Mouse (Mus musculus): ENCODE measurements around the gene Epha10. TPM values are rescaled to one million over a fixed set of nuclear protein-coding genes. Genes with fewer than 3 reads are reported as not detected.
"Not testable (repeated sequence)": the region's sequence is repeated elsewhere in the genome, so short reads cannot be mapped to it uniquely, and the experiment has no call there.

Gene Epha10
- polyA plus RNA-seq, 2 experiments from 2014 or later, result 0.30 TPM; not detected in 1

- ATAC-seq, result no peak
Observed at GRCm38 (mm10) chr4:124894508-124895428, 14.1 kb downstream of the Epha10 start.

- no peak for ATAC-seq
Observed at GRCm38 (mm10) chr4:124898428-124898827, 17.7 kb downstream of the Epha10 start.

- ATAC-seq, result no peak
Observed at GRCm38 (mm10) chr4:124899906-124900305, 19.2 kb downstream of the Epha10 start.

- ATAC-seq, result no peak
Observed at GRCm38 (mm10) chr4:124905417-124905816, 24.7 kb downstream of the Epha10 start.

GRCm38 (mm10) chr4:124905971-124906822 is 25.5 kb downstream of the Epha10 start:
- no peak for ATAC-seq

- ATAC-seq, result peak; percentile 80
Observed at GRCm38 (mm10) chr4:124928102-124928501, 47.4 kb downstream of the Epha10 start.

- ATAC-seq, result peak; percentile 100
Observed at GRCm38 (mm10) chr4:124936613-124937471, 56.1 kb downstream of the Epha10 start, which contains the start of gene 9930104L06Rik. 9930104L06Rik (plus strand) TSS chr4:124937048.

GRCm38 (mm10) chr4:124939211-124939610 is 58.5 kb downstream of the Epha10 start, which contains the start of gene Cdca8:
Cdca8 (minus strand) TSS chr4:124939311.
- ATAC-seq, result not testable (repeated sequence)

GRCm38 (mm10) chr4:124943022-124943421 is 62.3 kb downstream of the Epha10 start:
- peak; percentile 73 for ATAC-seq

- no peak for ATAC-seq
Observed at GRCm38 (mm10) chr4:124943781-124944180, 63.1 kb downstream of the Epha10 start.

GRCm38 (mm10) chr4:124944961-124945360 is 64.3 kb downstream of the Epha10 start:
- ATAC-seq, result no peak

- no peak for ATAC-seq
Observed at GRCm38 (mm10) chr4:124949488-124949887, 68.8 kb downstream of the Epha10 start.

- ATAC-seq, result no peak
Observed at GRCm38 (mm10) chr4:124950181-124951035, 69.7 kb downstream of the Epha10 start.

- no peak for ATAC-seq
Observed at GRCm38 (mm10) chr4:124951036-124951433, 70.3 kb downstream of the Epha10 start.

GRCm38 (mm10) chr4:124953546-124953945 is 72.8 kb downstream of the Epha10 start:
- ATAC-seq, result no peak

- ATAC-seq, result no peak
Observed at GRCm38 (mm10) chr4:124957284-124957683, 76.6 kb downstream of the Epha10 start.

GRCm38 (mm10) chr4:124959062-124959461 is 78.4 kb downstream of the Epha10 start:
- ATAC-seq, result no peak

- no peak for ATAC-seq
Observed at GRCm38 (mm10) chr4:124960940-124961339, 80.2 kb downstream of the Epha10 start.

- ATAC-seq, result no peak
Observed at GRCm38 (mm10) chr4:124962576-124962975, 81.9 kb downstream of the Epha10 start.

- no peak for ATAC-seq
Observed at GRCm38 (mm10) chr4:124964912-124965599, 84.4 kb downstream of the Epha10 start.
